Mouse (Mus musculus) brown adipose tissue, adult 24 weeks (tissue): ENCODE measurements around the gene Srp54a. TPM values are rescaled to one million over a fixed set of nuclear protein-coding genes. Genes with fewer than 3 reads are reported as not detected.
A peak's percentile ranks its signal among the peaks of the same experiment; 100 is the strongest.
"Not testable (repeated sequence)": the region's sequence is repeated elsewhere in the genome, so short reads cannot be mapped to it uniquely, and the experiment has no call there.

Source experiments
- H3K27ac ChIP-seq: fragments of 200-500 bp; replicated peaks from 2 replicates; pipeline ENCODE4 v1.5.1; 2012; ENCODE audit warnings: low read depth, mild to moderate bottlenecking, low read length
- H3K4me1 ChIP-seq: fragments of 200-500 bp; 2 replicates; pipeline ENCODE4 v1.6.1; 2012; ENCODE audit warnings: low read length, mixed read lengths; ENCODE audit not compliant: control insufficient read depth, insufficient read depth, insufficient read length
- H3K4me3 ChIP-seq: fragments of 200-500 bp; 2 replicates; pipeline ENCODE4 v1.5.1; 2012; ENCODE audit warnings: low read depth, mild to moderate bottlenecking, low read length, moderate library complexity; ENCODE audit not compliant: insufficient read depth
- polyA plus RNA-seq: library from polyadenylated mRNA; stranded (reverse); fragments of >200 nt; gene quantifications from 2 replicates; pipeline ENCODE4 v1.2.4, GENCODE M21; 2012; ENCODE audit not compliant: missing spikeins, insufficient read depth, insufficient read length

Srp54a gene
- polyA plus RNA-seq, 1 experiment, result 86.5 TPM

DNA sequence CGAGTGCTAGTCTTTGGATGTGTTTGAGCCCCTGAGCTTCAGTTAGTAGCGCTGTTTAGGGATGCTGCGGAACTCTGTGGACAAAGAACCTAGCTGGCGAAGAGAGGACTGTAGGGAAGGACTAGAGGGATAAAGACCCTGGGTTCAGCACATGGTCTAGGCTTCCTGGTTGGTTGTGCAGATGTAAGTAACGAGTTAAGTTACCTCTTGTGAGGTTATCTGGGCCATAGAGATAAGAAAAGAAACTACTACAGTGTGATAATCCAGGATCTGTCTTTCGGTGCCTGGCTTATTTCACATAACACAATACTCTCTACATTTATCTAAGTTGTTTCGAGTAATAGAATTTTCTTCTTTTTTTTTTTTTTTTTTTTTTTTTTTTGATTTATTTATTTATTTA is 6.4 kb upstream of the Srp54a start:
- Histone ChIP-seq H3K27ac (no peak overlapping the region), H3K4me1 (no peaks in the 10 kb centered on the region), H3K4me3 (no peak overlapping the region)

GRCm38 (mm10) chr12:55075296-55075695 is 4.8 kb upstream of the Srp54a start:
- H3K4me3 ChIP-seq, result no peak overlapping the region
- no peaks in the 10 kb centered on the region for H3K4me1 ChIP-seq

GRCm38 (mm10) chr12:55078706-55079105 is 1.4 kb upstream of the Srp54a start:
- H3K4me3 ChIP-seq, H3K4me1 ChIP-seq, H3K27ac ChIP-seq: not testable (repeated sequence)

More at GRCm38 (mm10) chr12:55075296-55075695, 4.8 kb upstream of the Srp54a start:
- no peak overlapping the region for H3K27ac ChIP-seq

- H3K4me3 ChIP-seq, result peak overlapping the region; percentile 83
- H3K27ac ChIP-seq, result peak overlapping the region; percentile 77
- not testable (repeated sequence) for H3K4me1 ChIP-seq
These were observed 510 bp downstream of the Srp54a start for GRCm38 (mm10) chr12:55080601-55080942.

DNA sequence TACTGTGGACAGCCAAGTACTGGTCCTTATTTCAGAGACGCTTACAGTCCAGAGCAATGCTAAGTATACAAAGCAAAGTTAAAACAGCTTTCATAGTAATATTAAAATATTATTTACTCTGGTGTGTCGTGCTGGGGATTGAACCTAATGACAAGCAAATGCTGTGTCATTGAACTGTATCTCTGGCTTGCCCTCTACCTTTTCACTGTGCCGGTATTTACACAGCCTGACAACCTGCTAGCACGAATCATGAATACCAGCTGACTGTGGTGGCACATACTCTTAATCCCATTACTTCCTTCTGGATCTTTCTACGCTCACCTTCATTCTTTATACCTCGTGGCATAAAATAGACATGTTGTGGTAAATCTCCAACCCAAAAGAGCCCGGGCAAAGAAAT is 12.1 kb downstream of the Srp54a start:
- not testable (repeated sequence) for H3K4me3 ChIP-seq, H3K27ac ChIP-seq, H3K4me1 ChIP-seq

DNA sequence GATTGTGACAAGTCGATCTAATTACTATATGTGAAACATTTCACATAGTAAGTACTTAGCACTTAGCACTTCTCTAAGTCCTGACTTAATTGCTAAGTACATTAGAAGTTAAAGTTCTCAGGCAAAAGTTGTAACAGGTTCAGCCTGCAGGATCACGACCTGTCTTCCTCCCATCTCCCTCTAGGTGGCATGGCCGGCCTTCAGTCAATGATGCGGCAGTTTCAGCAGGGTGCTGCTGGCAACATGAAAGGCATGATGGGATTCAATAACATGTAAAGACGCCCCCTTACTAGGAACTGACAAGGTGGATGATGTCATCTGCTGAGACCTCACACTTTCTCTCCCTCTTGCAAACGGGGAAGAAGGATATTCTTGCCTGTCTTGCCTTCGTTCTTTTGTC is 32.6 kb downstream of the Srp54a start:
- not testable (repeated sequence) for H3K4me1 ChIP-seq, H3K4me3 ChIP-seq, H3K27ac ChIP-seq

DNA sequence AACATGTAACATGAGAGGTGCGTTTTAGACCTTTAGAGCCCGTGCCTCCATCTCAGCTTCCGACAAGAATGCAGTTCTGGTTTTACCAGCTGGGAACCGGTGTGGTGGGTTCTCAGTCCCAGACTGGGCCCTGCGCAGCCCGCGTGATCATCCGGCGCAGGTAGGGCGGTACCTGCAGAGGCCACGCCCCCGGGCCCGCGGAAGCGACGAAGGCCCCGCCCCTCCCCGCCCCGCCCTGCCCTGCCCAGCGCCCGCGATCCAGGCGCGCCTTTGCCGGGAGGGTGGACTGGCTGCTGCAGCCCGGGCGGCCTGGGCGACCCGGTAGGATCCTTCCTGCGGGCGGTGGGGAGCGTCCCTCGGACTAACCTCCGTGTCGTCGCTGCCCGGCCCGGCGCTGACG is 44.2 kb downstream of the Srp54a start, which contains the start of gene Fam177a:
Gene Fam177a, plus strand, starts transcription at position 228 of the 400 bp plus-strand sequence.
- not testable (repeated sequence) for H3K4me3 ChIP-seq, H3K27ac ChIP-seq, H3K4me1 ChIP-seq

GRCm38 (mm10) chr12:55124731-55125130 is 44.7 kb downstream of the Srp54a start:
- H3K4me3 ChIP-seq, H3K4me1 ChIP-seq, H3K27ac ChIP-seq: not testable (repeated sequence)

- not testable (repeated sequence) for H3K4me1 ChIP-seq, H3K4me3 ChIP-seq, H3K27ac ChIP-seq
These were observed 55.5 kb downstream of the Srp54a start for GRCm38 (mm10) chr12:55135540-55135939.

- H3K27ac ChIP-seq, H3K4me3 ChIP-seq, H3K4me1 ChIP-seq: not testable (repeated sequence)
These were observed 57.8 kb downstream of the Srp54a start for GRCm38 (mm10) chr12:55137859-55138258.

GRCm38 (mm10) chr12:55154559-55155448 is 74.7 kb downstream of the Srp54a start, which contains the start of gene Srp54b:
TSS of gene Srp54b (plus strand) at chr12:55155104.
- H3K4me3 ChIP-seq, result peak within 1 kb of the TSS; percentile 42
- not testable (repeated sequence) for H3K4me1 ChIP-seq, H3K27ac ChIP-seq

- H3K4me1 ChIP-seq, H3K27ac ChIP-seq: not testable (repeated sequence)
- H3K4me3 ChIP-seq, result peak overlapping the region; percentile 42
These were observed 75.4 kb downstream of the Srp54a start for GRCm38 (mm10) chr12:55155449-55155783.

Other genes with a start within 250 kb of the Srp54a start
- gene Cfl2, start 217.4 kb upstream of the Srp54a start, polyA plus RNA-seq, result 196 and 220 TPM in 2 replicates
- gene Gm20403, start 93.7 kb upstream of the Srp54a start, polyA plus RNA-seq, result not detected in 2 replicates
- gene Baz1a, start 65.9 kb upstream of the Srp54a start, polyA plus RNA-seq, result 3.6 and 6.3 TPM in 2 replicates
- 9.1 and 11.2 TPM in 2 replicates for gene 2700097O09Rik, start 152 bp upstream of the Srp54a start, polyA plus RNA-seq
- gene Fam177a, start 44.2 kb downstream of the Srp54a start, polyA plus RNA-seq, result 19.3 and 21.7 TPM in 2 replicates
- 15.7 and 18.4 TPM in 2 replicates for gene Srp54b, start 74.8 kb downstream of the Srp54a start, polyA plus RNA-seq
- gene 1700047I17Rik2, start 119.3 kb downstream of the Srp54a start, polyA plus RNA-seq, result 14.5 TPM in 1 of 2 replicates, not detected in the other
- 71.7 and 92.8 TPM in 2 replicates for gene Srp54c, start 149.9 kb downstream of the Srp54a start, polyA plus RNA-seq
- gene 1110008L16Rik, start 219.3 kb downstream of the Srp54a start, polyA plus RNA-seq, result 11.8 and 16.0 TPM in 2 replicates
- gene Ppp2r3c, start 222.7 kb downstream of the Srp54a start, polyA plus RNA-seq, result 13.2 and 21.5 TPM in 2 replicates